Mouse (Mus musculus): ENCODE measurements around the gene Ccdc137.

The Ccdc137 gene

GRCm38 (mm10) chr11:120463536-120463935 is 5.6 kb downstream of the Ccdc137 start:
- no peak for DNase-seq (ENCODE audit: low spot score)

- DNase-seq (ENCODE audit: low spot score), result no peak
Observed at GRCm38 (mm10) chr11:120464365-120464764, 6.5 kb downstream of the Ccdc137 start.

- no peak for DNase-seq (ENCODE audit: low spot score)
Observed at GRCm38 (mm10) chr11:120465521-120465920, 7.6 kb downstream of the Ccdc137 start.

GRCm38 (mm10) chr11:120467051-120467735 is 9.3 kb downstream of the Ccdc137 start, which contains the start of gene Arl16:
Arl16 (minus strand) TSS chr11:120467607.
- DNase-seq (ENCODE audit: low spot score), result peak; percentile 84

GRCm38 (mm10) chr11:120467736-120468092 is 9.8 kb downstream of the Ccdc137 start:
- DNase-seq (ENCODE audit: low spot score), result no peak

GRCm38 (mm10) chr11:120472052-120472451 is 14.1 kb downstream of the Ccdc137 start:
- no peak for DNase-seq (ENCODE audit: low spot score)

GRCm38 (mm10) chr11:120483448-120483934 is 25.6 kb downstream of the Ccdc137 start:
- DNase-seq (ENCODE audit: low spot score), result no peak

- peak; percentile 51 for DNase-seq (ENCODE audit: low spot score)
Observed at GRCm38 (mm10) chr11:120484265-120484981, 26.5 kb downstream of the Ccdc137 start, which contains the start of gene Mrpl12. Mrpl12 (plus strand) TSS chr11:120484613.

- DNase-seq (ENCODE audit: low spot score), result no peak
Observed at GRCm38 (mm10) chr11:120485251-120485650, 27.3 kb downstream of the Ccdc137 start.

- no peak for DNase-seq (ENCODE audit: low spot score)
Observed at GRCm38 (mm10) chr11:120488516-120488915, 30.6 kb downstream of the Ccdc137 start.

- peak; percentile 79 for DNase-seq (ENCODE audit: low spot score)
Observed at GRCm38 (mm10) chr11:120489054-120489761, 31.3 kb downstream of the Ccdc137 start.

- no peak for DNase-seq (ENCODE audit: low spot score)
Observed at GRCm38 (mm10) chr11:120490291-120491046, 32.6 kb downstream of the Ccdc137 start.

- peak; percentile 69 for DNase-seq (ENCODE audit: low spot score)
Observed at GRCm38 (mm10) chr11:120491317-120492023, 33.6 kb downstream of the Ccdc137 start, which contains the start of gene Slc25a10. Slc25a10 (plus strand) TSS chr11:120491840.

- no peak for DNase-seq (ENCODE audit: low spot score)
Observed at GRCm38 (mm10) chr11:120492024-120492877, 34.3 kb downstream of the Ccdc137 start.

- DNase-seq (ENCODE audit: low spot score), result no peak
Observed at GRCm38 (mm10) chr11:120492878-120493203, 34.9 kb downstream of the Ccdc137 start.

GRCm38 (mm10) chr11:120493351-120493750 is 35.4 kb downstream of the Ccdc137 start:
- DNase-seq (ENCODE audit: low spot score), result no peak

GRCm38 (mm10) chr11:120493911-120494310 is 36.0 kb downstream of the Ccdc137 start:
- no peak for DNase-seq (ENCODE audit: low spot score)

- DNase-seq (ENCODE audit: low spot score), result no peak
Observed at GRCm38 (mm10) chr11:120497436-120497835, 39.5 kb downstream of the Ccdc137 start.

- no peak for DNase-seq (ENCODE audit: low spot score)
Observed at GRCm38 (mm10) chr11:120498226-120498625, 40.3 kb downstream of the Ccdc137 start.

GRCm38 (mm10) chr11:120498891-120499290 is 41.0 kb downstream of the Ccdc137 start:
- no peak for DNase-seq (ENCODE audit: low spot score)
